Mouse (Mus musculus): ENCODE results near the gene Smok2a. TPM values are rescaled to one million over a fixed set of nuclear protein-coding genes. Genes with fewer than 3 reads are reported as not detected.
"Not testable (repeated sequence)": the region's sequence is repeated elsewhere in the genome, so short reads cannot be mapped to it uniquely, and the experiment has no call there.

The Smok2a gene
- not detected in 2 replicates for polyA plus RNA-seq (2015; fragmentation: Nextera tagmentation; extraction: Ambion mirVana)

DNA sequence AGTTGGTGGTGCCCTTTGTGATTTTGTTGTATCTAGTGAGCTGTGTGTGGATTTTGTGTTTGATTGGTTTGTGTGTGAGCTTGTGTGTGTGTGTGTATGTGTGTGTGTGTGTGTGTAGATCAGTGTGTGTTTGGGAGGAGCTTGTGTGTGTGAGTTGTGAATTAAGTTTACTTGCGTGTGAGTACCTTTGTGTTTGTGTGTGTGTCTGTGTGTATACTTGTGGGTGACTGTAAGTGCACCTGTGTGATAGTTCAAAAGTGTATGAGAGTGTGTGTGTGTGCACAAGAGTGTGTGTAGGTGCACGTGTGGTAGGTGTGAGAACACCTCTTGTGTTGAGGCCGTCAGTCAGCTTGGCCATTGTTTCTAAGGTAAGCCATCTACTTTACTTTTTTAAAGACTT is at the start of gene Smok2a:
Smok2a (plus strand) TSS at position 301 of the 400 bp plus-strand sequence.
- Histone ChIP-seq H3K9me3 (replicated peaks) (peaks cover 47% of the 10 kb centered on the region), H3K27ac (replicated peaks) (no peak within 1 kb of the TSS), H3K4me3 (replicated peaks) (no peak within 1 kb of the TSS), H3K27me3 (no peaks in the 10 kb centered on the region), H3K9ac (no peak within 1 kb of the TSS), H3K36me3 (replicated peaks) (no peaks in the 10 kb centered on the region), H3K4me2 (no peak within 1 kb of the TSS), H3K4me1 (replicated peaks) (no peaks in the 10 kb centered on the region)
- WGBS (ENCODE audit: insufficient replicate concordance), result 54% methylated on average over 3 of the region's 3 CpGs
- no peak for ATAC-seq (ENCODE audit: insufficient read depth)

DNA sequence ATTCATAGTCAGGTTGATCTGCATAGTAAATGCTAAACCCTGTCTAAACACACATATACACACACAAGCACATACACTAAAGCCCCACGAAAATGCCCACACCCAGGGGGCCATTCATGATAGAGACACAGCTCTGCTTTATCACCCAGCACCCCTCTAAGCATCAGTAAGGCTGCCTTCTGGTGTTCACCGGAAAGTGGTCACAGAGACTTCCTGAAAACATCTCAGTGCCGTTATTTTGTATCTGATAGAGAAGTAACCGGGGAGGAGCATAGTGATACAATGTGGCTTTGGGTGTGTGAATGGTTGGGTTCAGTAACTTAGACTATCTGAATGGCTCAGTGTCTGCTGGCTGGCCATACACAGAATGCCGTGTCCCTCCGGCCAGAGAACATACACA is 47.4 kb upstream of the Smok2a start:
- ATAC-seq (ENCODE audit: insufficient read depth); H3K27ac ChIP-seq (replicated peaks): not testable (repeated sequence)

DNA sequence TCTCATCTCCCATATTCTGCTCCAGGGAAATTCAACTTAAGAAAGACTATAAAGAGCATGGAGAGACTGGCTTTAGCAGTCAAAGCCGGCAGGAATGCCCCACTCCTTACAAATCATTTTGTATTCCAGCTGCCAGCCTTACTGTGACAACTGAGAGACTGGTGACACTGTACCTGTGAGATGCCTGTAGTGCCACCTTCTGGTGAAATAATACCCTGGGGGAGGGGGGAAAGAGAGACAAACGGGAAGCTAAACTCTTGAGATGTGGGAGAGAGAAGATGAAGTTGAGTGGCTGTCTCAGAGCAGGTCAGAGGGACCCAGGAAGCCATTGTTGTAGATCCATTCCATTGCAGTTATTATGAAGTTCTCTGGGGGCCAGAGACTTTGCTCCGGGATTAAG is 47.0 kb upstream of the Smok2a start:
- not testable (repeated sequence) for H3K4me2 ChIP-seq
- 33% methylated on average over 2 of the region's 3 CpGs for WGBS (ENCODE audit: insufficient replicate concordance)

More for the DNA sequence above, 47.4 kb upstream of the Smok2a start:
- not testable (repeated sequence) for H3K36me3 ChIP-seq (replicated peaks); H3K27me3 ChIP-seq; H3K4me1 ChIP-seq (replicated peaks); H3K9ac ChIP-seq; H3K4me3 ChIP-seq (replicated peaks); H3K4me2 ChIP-seq; H3K9me3 ChIP-seq (replicated peaks)
- 51% methylated on average over 6 of the region's 6 CpGs for WGBS (ENCODE audit: insufficient replicate concordance)

DNA sequence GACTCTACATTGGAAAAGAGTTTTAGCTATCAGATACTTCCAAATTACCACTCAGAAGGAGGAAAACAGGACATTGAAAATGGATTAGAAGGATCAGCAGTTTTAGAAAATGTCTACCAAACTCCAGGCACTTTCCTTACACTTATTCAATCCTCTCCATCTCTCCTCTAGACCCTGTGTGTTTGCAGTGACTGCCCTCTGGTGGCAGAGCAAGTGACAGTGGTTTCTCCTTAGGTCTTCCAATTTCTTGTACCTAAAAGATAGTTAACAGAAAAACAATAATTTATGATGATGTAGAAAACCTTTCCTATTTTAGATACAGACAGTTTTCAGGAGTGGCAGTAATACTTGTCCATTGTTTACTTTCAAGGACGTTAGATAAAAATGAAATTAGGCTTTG is 45.4 kb upstream of the Smok2a start:
- not testable (repeated sequence) for ATAC-seq (ENCODE audit: insufficient read depth); H3K4me3 ChIP-seq (replicated peaks); H3K4me2 ChIP-seq; H3K36me3 ChIP-seq (replicated peaks); H3K27me3 ChIP-seq; H3K27ac ChIP-seq (replicated peaks); H3K9me3 ChIP-seq (replicated peaks); H3K4me1 ChIP-seq (replicated peaks); H3K9ac ChIP-seq
- WGBS (ENCODE audit: insufficient replicate concordance), result 38% methylated on average over 1 of the region's 1 CpGs

More for the DNA sequence above, 47.0 kb upstream of the Smok2a start:
- H3K9me3 ChIP-seq (replicated peaks); H3K4me3 ChIP-seq (replicated peaks); H3K4me1 ChIP-seq (replicated peaks); ATAC-seq (ENCODE audit: insufficient read depth); H3K27ac ChIP-seq (replicated peaks); H3K36me3 ChIP-seq (replicated peaks); H3K9ac ChIP-seq; H3K27me3 ChIP-seq: not testable (repeated sequence)

DNA sequence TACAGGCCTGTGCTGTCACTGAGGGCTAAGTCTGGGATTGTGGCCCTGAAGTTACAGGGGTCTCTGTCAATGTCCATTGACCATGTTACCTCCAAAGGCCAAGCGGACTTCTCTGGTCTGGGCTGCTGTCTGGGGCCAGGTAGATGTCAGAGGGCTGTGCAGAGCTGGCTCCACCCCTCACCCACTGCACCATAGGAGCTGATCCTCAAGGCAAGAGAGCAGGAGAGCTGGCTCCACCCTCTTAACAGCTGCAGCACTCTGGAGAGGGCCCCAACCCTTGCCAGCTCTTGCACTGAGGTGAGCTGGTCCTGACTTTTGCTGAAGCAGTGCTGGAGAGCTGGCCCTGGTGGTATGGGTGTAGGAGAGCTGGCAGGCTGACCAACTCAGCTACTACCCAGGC is 43.2 kb upstream of the Smok2a start:
- 16% methylated on average over 1 of the region's 1 CpGs for WGBS (ENCODE audit: insufficient replicate concordance)
- H3K4me1 ChIP-seq (replicated peaks); H3K9me3 ChIP-seq (replicated peaks); H3K27me3 ChIP-seq; H3K4me3 ChIP-seq (replicated peaks); H3K9ac ChIP-seq; H3K36me3 ChIP-seq (replicated peaks); H3K4me2 ChIP-seq; H3K27ac ChIP-seq (replicated peaks); ATAC-seq (ENCODE audit: insufficient read depth): not testable (repeated sequence)

DNA sequence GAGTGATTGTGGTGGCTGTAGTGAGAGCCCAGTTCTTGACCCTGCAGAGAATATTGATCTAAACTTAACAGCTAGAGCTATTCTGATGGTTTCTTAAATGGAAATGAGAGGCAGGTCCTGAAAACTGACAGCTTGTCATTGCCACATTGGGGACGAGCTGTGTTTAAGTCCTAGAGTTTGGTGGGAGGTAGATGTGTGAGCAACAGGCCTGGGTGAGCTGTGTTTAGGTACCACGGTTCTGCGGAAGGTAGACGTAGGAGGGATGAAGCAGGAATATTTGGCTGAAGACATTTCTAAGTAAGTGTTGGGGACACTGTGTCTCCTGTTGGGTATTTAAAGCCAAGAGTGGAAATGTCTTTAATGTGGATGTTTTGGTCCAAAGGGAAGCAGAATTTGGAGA is 42.0 kb upstream of the Smok2a start:
- not testable (repeated sequence) for H3K9ac ChIP-seq; H3K9me3 ChIP-seq (replicated peaks); H3K27me3 ChIP-seq; H3K36me3 ChIP-seq (replicated peaks); H3K4me1 ChIP-seq (replicated peaks); H3K4me3 ChIP-seq (replicated peaks); H3K27ac ChIP-seq (replicated peaks); H3K4me2 ChIP-seq; ATAC-seq (ENCODE audit: insufficient read depth)
- WGBS (ENCODE audit: insufficient replicate concordance), result 67% methylated on average over 4 of the region's 4 CpGs

DNA sequence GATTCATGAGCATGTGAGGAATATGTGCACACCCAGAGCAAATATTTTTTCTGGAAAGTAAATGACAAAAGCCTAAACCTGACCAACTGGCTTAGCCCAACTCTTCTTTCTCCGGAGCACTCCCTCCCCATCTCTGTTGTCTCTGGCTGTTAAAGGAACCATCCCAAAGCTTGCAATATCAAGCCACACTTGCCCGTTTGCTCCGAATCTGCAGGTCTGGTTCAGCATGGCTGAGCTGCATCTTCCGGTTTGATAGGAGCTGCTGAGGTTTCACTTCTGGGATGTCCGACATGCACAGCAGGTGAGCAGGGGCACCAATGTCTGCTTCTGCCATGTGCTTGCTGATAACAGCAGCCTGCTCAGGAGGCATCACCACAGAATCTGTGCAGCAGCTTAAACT is 40.5 kb upstream of the Smok2a start:
- WGBS (ENCODE audit: insufficient replicate concordance), result 72% methylated on average over 5 of the region's 5 CpGs
- not testable (repeated sequence) for ATAC-seq (ENCODE audit: insufficient read depth); H3K36me3 ChIP-seq (replicated peaks); H3K27me3 ChIP-seq; H3K9ac ChIP-seq; H3K4me1 ChIP-seq (replicated peaks); H3K4me2 ChIP-seq; H3K27ac ChIP-seq (replicated peaks); H3K4me3 ChIP-seq (replicated peaks); H3K9me3 ChIP-seq (replicated peaks)

DNA sequence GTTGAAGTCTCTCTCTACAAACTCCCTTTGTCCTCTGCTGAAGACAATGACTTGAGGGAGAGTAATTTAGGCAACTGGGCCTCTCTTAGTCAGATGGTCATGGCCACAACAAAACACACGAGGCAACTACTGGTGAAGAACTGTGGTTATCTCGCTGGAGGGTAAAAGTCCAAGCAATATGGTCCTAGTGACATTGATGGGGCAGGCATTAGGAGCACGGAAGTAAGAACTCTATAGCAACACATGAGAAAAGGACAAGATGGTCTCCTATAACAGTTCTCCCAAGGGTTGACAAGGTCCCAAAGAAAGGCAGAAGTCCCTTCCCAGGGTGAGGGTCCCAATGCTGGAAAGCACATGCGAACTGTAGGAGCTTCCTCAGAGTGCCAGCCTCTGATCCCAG is 38.3 kb upstream of the Smok2a start:
- not testable (repeated sequence) for H3K4me2 ChIP-seq; H3K4me3 ChIP-seq (replicated peaks); H3K27ac ChIP-seq (replicated peaks); H3K4me1 ChIP-seq (replicated peaks); ATAC-seq (ENCODE audit: insufficient read depth); H3K9ac ChIP-seq; H3K27me3 ChIP-seq; H3K36me3 ChIP-seq (replicated peaks)
- peaks cover 10% of the 10 kb centered on the region for H3K9me3 ChIP-seq (replicated peaks)
- WGBS (ENCODE audit: insufficient replicate concordance), result 36% methylated on average over 3 of the region's 4 CpGs

DNA sequence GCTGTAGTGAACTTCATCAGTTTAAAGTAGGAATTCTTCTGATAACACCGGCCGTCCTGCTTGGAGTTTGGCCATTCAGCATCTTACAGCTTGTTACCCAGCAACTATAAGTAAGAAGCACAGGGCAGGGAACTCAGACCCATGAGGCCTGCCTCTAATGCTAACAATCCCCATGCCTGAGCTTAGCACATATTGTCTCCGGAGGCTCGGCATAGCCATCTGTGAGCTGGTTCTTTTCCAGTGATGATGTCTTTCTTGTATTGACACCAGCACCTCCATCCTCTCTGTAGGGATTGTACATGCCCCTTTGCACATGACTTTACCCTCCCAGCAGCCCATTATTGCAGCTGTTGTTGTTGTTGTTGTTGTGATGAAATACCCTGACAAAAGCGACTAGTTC is 36.5 kb upstream of the Smok2a start:
- H3K9me3 ChIP-seq (replicated peaks), result peaks cover 11% of the 10 kb centered on the region
- not testable (repeated sequence) for H3K4me2 ChIP-seq; ATAC-seq (ENCODE audit: insufficient read depth); H3K27me3 ChIP-seq; H3K4me1 ChIP-seq (replicated peaks); H3K36me3 ChIP-seq (replicated peaks); H3K9ac ChIP-seq; H3K4me3 ChIP-seq (replicated peaks); H3K27ac ChIP-seq (replicated peaks)
- WGBS (ENCODE audit: insufficient replicate concordance), result 75% methylated on average over 4 of the region's 5 CpGs

DNA sequence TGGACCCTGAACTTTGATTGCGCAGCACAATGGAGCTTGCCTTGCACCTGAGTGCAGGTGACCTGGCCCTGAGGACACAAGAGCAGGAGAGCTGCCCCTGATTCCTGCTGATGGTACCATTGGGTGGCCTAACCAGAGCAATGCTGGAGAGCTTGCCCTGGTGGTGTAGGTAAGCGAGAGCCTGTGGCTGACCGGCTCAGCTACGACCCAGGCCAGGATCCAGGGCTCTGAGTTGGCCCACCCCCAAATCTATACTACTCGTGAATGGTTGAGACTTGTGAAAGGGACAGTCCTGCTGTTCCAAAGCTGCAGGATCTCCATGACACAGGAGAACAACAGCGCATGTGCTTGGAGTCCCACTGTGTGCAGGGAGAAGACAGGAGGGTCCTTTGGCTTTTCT is 34.4 kb upstream of the Smok2a start:
- not testable (repeated sequence) for H3K36me3 ChIP-seq (replicated peaks); H3K4me2 ChIP-seq; H3K9ac ChIP-seq; H3K4me1 ChIP-seq (replicated peaks); H3K4me3 ChIP-seq (replicated peaks); H3K27ac ChIP-seq (replicated peaks); H3K27me3 ChIP-seq
- ATAC-seq (ENCODE audit: insufficient read depth), result peak; percentile 25
- 69% methylated on average over 6 of the region's 6 CpGs for WGBS (ENCODE audit: insufficient replicate concordance)
- H3K9me3 ChIP-seq (replicated peaks), result peaks cover 11% of the 10 kb centered on the region

DNA sequence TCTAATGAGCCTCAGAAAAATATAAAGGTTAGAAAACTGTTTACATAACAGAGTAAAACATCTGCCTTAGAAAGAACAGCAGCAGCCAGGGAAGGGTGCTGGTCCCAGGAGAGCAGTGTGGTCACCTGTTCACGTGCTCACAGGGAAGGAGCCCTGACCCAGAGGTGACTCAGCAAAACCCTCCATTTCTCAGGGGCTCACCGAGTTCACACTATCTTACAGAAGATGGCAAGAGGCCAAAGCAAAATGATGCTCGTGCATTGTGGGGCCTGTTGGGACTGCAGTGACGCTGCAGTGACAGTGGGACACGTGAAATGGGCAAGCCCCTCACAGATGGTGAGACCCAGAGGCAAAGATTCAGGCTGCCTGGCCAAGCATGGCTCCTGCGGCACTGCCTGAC is 33.4 kb upstream of the Smok2a start:
- H3K4me1 ChIP-seq (replicated peaks); H3K27me3 ChIP-seq; ATAC-seq (ENCODE audit: insufficient read depth); H3K4me2 ChIP-seq; H3K4me3 ChIP-seq (replicated peaks); H3K9ac ChIP-seq; H3K27ac ChIP-seq (replicated peaks); H3K36me3 ChIP-seq (replicated peaks): not testable (repeated sequence)
- H3K9me3 ChIP-seq (replicated peaks), result peaks cover 11% of the 10 kb centered on the region
- WGBS (ENCODE audit: insufficient replicate concordance), result 48% methylated on average over 6 of the region's 6 CpGs

DNA sequence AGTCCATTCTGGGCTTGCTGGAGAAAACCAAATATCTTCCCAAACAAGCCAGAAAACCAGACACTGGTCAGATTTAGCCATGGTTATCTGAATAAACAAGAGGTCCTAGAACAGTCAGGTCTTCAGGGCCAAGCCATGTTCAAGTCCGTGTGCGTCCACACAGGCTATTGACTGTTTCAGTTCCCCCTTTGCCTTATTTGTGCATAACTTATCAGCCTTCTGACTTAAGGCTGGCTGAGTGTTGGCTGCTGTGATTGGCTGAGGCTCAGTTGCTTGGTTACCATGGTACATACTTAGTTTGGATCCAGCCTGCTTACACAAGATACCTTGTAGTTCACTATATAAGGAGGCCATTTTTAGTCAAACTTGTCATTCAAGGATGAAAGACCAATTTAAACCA is 32.1 kb upstream of the Smok2a start:
- WGBS (ENCODE audit: insufficient replicate concordance), result 61% methylated on average over 2 of the region's 2 CpGs
- H3K36me3 ChIP-seq (replicated peaks); H3K27me3 ChIP-seq; H3K27ac ChIP-seq (replicated peaks); H3K4me1 ChIP-seq (replicated peaks); ATAC-seq (ENCODE audit: insufficient read depth); H3K9ac ChIP-seq; H3K4me2 ChIP-seq; H3K4me3 ChIP-seq (replicated peaks): not testable (repeated sequence)
- peaks cover 11% of the 10 kb centered on the region for H3K9me3 ChIP-seq (replicated peaks)
